Mouse (Mus musculus) bone marrow, adult 2 months (tissue): Measurements from ENCODE around the gene Oxct2b.
"Not testable (repeated sequence)": the region's sequence is repeated elsewhere in the genome, so short reads cannot be mapped to it uniquely, and the experiment has no call there.

Experiments used
- CTCF ChIP-seq: fragments of 200-500 bp; IDR thresholded peaks from 2 replicates; pipeline ENCODE4 v1.5.1; 2011; ENCODE audit warnings: low read length, control low read depth; ENCODE audit not compliant: control insufficient read depth, insufficient read depth
- POLR2A ChIP-seq: fragments of 200-500 bp; IDR thresholded peaks from 2 replicates; pipeline ENCODE4 v1.6.1; 2011; ENCODE audit warnings: low read depth, mild to moderate bottlenecking, control low read depth, low read length, borderline replicate concordance; ENCODE audit not compliant: control insufficient read depth

- TF ChIP-seq CTCF, POLR2A: not testable (repeated sequence)
Observed at GRCm38 (mm10) chr4:123111275-123111983, 4.6 kb upstream of the Oxct2b start.
